Mouse (Mus musculus) granulocyte monocyte progenitor cell, adult 5-6 weeks (primary cell): Measurements from ENCODE around the gene Nos1ap. TPM values are rescaled to one million over a fixed set of nuclear protein-coding genes. Genes with fewer than 3 reads are reported as not detected.

Source experiments
- ATAC-seq: replicated peaks from 2 replicates; pipeline ENCODE4 v1.8.0; 2016; ENCODE audit warnings: mild to moderate bottlenecking, moderate TSS enrichment, inconsistent platforms; ENCODE audit not compliant: poor library complexity, severe bottlenecking
- total RNA-seq, 2 experiments: library from RNA; stranded (forward) in 1 of 2; stranded (reverse) in 1 of 2; fragments of 200-712, 200-1000 nt in 1 of 2; fragments of >200 nt in 1 of 2; fragmentation: Nextera tagmentation in 1 of 2; gene quantifications; 2 replicates each; pipeline ENCODE4 v1.2.3; 2014 to 2017

Gene Nos1ap
- total RNA-seq, 2 experiments from 2014 or later = 3.7 to 11.5 TPM

GRCm38 (mm10) chr1:170550649-170551440 is 38.8 kb downstream of the Nos1ap start:
- peak; percentile 17 for ATAC-seq

DNA sequence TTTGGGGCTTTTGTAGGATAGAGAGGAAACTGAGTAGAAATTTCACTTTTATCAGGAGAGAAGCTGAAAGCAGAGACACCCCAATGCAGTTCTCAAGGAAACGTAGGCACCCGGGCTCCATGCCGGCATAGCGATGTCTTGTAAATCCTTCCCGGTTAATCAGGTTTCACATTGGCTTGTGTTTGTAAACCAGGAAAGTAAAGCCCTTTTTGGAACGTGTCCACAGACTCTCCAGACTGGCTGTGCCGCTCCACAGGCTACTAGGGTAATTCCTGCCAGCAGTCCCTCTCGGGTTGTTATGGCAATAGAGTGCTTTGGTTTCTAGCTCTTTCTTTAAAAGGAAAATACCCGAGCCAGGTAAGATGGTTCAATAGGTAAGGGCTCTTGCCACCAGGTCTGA is 40.6 kb downstream of the Nos1ap start:
- no peak for ATAC-seq

GRCm38 (mm10) chr1:170548192-170548795 is 41.4 kb downstream of the Nos1ap start:
- no peak for ATAC-seq

- no peak for ATAC-seq
These were observed 43.4 kb downstream of the Nos1ap start for GRCm38 (mm10) chr1:170546297-170546696.

- ATAC-seq = peak; percentile 81
These were observed 44.4 kb downstream of the Nos1ap start for GRCm38 (mm10) chr1:170545286-170545685.

GRCm38 (mm10) chr1:170539507-170539906 is 50.2 kb downstream of the Nos1ap start:
- peak; percentile 63 for ATAC-seq

DNA sequence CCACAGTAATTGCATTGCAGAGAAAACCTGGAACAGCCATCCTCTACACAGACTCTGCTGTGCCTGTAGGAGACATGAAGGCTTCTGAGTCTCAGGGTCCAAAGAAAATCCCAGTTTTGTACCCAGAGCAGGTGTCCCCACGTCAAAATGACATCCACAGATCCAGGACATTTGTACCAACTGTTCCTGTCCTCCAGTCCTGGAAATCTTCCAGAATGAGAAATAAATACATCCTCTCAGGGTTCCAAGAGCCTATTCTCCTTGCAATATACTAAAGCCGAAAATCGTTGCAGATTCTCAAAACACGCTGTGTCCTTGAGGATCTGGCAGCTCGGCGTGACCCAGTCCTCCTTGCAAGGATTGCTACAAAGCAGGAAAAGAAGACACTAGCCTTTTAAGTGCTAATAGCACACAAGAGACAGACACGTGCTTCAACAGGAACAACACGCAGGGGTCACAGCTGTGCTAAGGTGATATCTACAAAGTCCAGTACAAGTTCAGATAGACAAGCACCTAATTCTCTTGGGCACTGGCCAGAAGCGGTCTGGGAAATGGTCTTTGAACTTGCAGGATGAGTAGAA is 51.1 kb downstream of the Nos1ap start:
- no peak for ATAC-seq

DNA sequence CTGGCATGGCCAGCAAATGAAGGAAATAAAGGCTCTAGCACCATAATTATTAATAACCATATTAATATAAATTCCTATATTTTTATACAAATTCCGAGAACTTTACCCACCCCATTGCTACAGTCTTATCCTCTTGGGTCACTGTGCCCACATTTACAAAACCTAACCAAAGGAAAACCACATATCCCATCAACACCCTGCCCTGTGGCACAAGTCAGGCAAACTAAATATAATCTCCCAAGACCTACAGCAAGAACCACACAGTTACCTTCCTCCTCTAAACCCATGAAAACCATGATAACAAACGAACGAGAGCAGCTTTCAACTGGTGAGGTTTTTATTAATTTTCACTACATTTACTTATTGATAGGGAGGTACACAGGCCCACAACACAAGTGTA is 53.3 kb downstream of the Nos1ap start:
- ATAC-seq = 0 out of 2 replicates have a peak, but pooled peaks have one; percentile 11

DNA sequence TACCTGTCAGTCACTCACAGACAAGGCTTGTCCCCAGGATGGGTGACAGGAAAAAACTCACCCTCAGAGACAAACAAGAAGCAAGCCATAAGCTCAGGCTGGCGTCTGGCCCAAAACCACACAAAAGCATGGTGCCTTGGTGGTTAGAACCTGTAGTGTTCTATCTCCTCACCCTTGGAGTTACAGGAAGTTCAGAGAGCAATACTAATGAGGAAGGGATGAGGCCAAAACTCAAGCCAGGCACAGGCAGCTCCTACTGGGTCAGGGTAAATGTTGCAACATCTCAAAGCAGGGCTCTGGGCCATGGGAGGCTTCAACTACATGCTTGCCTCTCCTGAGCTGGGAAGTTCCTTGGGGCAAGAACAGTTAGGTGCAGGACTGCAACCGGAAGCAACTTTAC is 54.4 kb downstream of the Nos1ap start:
- ATAC-seq = peak; percentile 84

- no peak for ATAC-seq
These were observed 58.4 kb downstream of the Nos1ap start for GRCm38 (mm10) chr1:170531286-170531685.

- no peak for ATAC-seq
These were observed 59.2 kb downstream of the Nos1ap start for GRCm38 (mm10) chr1:170530456-170530855.

DNA sequence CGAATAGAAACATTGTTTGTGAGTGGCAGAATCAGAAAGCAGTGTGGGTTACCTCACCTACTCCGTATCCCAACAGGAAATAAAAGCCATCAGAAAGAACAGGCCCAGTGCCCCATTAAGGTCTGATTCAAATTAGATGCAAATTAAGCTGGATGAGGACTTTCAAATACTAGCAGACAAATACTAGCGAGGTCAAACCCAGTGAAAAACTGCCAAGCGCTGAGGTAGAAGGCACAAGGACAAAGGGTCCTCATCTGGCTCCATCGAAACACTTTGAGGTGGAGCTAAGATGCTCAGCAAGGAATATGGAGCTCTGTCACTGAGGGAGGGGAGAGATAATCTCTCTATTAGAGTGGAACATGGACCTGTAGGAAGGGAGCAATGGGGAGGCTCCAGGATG is 66.8 kb downstream of the Nos1ap start:
- ATAC-seq = no peak

DNA sequence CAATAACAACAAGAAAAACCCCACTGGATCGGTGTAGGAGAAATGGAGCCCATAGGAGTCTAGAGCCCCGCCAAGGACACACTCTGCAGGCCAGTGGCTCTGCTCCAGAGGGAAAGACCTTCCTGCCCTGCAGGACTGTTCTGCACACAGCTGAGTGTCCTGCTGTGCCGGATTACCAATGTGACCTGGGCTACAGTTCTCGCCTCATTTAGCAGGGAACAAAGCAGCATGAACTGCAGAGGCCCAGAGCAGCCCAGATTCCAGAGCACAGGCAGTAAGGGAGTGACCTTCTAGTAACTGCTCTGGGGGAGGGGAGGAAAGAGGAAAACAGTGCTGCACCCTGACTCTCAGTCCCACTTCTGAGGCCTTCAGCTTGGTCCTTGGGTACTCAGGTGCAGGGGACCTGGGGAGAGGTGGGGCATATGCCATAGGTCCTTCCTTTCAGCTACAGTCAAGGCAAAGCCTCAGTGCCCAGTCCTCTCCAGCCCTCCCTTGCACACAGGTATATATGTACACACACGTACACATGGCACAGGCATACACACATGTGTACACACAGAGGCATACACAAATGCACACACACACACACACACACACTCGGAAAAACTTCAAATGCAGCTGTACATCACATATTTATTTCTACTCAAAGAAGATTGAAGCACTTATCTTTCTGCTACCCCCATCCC is 68.0 kb downstream of the Nos1ap start:
- ATAC-seq = no peak

DNA sequence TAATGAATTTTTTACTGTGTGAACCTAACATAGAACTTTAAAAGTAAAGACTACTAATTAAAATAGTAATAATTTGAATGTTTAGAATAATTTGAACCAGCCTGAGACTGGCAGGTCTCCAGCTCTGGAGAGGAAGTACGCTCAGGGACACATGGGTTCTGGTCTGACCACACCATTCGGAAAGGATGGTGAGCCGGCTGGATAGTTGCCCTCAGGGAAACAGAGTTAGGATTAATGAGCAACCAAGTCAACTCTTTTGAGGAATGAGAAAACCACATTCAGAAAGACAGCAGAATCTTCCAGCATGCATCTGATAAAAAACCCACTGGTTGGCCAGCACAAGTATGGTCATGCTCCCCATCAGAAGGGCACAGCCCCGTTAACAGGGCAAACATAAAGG is 69.5 kb downstream of the Nos1ap start:
- ATAC-seq = no peak

DNA sequence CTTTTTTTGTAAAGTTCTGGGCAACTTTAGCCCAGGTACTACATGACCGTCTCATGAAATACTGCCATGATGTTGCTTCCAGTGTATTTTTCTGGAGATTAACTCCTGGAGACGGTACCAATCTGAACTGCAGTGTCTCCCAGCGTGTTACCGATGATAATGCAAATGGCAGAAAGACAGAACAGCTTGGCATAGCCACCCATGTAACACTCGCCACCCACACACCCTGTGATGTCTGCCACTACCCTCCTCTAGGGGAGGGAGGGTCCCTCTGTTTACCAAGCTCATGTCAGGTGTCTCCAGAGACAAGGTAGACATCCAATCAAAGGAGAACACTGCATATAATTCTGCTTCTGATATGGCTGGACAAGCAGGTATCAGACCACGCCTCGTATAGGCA is 70.0 kb downstream of the Nos1ap start:
- no peak for ATAC-seq

GRCm38 (mm10) chr1:170516182-170516581 is 73.5 kb downstream of the Nos1ap start:
- ATAC-seq = peak; percentile 43

GRCm38 (mm10) chr1:170515455-170515854 is 74.2 kb downstream of the Nos1ap start:
- no peak for ATAC-seq

- ATAC-seq = no peak
These were observed 75.4 kb downstream of the Nos1ap start for GRCm38 (mm10) chr1:170514226-170514625.

GRCm38 (mm10) chr1:170512429-170513097 is 77.1 kb downstream of the Nos1ap start:
- ATAC-seq = no peak

DNA sequence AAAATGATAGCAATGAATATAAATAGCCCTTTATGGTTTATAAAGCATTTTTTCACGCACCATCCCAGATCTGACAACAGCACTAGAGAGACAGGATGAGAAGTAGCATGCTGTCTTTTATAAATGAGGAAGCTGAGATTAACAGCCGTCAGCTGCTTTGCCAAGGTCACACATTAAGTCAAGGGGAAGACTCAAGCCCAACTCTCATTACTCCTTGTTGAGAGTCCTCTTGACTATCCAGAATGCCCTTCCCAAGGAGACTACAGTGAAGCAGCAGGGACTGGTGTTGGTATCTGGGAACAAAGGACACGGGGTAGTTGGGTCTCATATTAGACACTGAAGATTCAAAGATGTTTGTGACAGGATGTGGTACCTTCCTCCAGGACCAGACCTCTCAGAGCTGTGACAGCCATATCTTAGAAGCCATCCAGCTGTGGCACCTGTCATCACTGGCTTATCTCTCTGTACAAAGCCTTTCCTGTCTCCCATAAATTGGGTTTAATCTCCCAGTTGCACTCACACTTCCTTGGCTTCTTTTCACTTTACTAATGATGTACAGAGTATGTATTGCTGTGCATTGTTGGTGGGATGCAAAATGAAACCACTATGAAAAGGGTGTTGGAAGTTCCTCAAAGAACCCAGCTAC is 78.9 kb downstream of the Nos1ap start:
- peak; percentile 68 for ATAC-seq
